Mouse (Mus musculus): ENCODE data around the gene Thop1. TPM values are rescaled to one million over a fixed set of nuclear protein-coding genes. Genes with fewer than 3 reads are reported as not detected.

Gene Thop1
- polyA plus RNA-seq (2016; fragmentation: Nextera tagmentation; extraction: Ambion mirVana), result 113 and 128 TPM in 2 replicates

- no peaks in the 10 kb centered on the region for H3K9me3 ChIP-seq (replicated peaks)
- H3K4me3 ChIP-seq, result peak within 1 kb of the TSS; percentile 88
- WGBS, result under 1% methylated on average over 35 of the region's 35 CpGs
- DNase-seq (ENCODE audit: low spot score), result peak; percentile 99
- peaks cover 23% of the 10 kb centered on the region for H3K4me1 ChIP-seq
- H3K36me3 ChIP-seq, result peaks cover 36% of the 10 kb centered on the region
- H3K27ac ChIP-seq, result peak within 1 kb of the TSS; percentile 88
- no peaks in the 10 kb centered on the region for H3K27me3 ChIP-seq (ENCODE audit: low read depth, poor library complexity, severe bottlenecking)
Measured at GRCm38 (mm10) chr10:81069836-81070235, at the start of gene Thop1. Thop1 (plus strand) TSS chr10:81070035.

GRCm38 (mm10) chr10:81020207-81020606 lies 49.6 kb upstream of the Thop1 start:
- DNase-seq (ENCODE audit: low spot score), result no peak
- Histone ChIP-seq H3K4me3 (no peak overlapping the region), H3K9me3 (replicated peaks) (no peaks in the 10 kb centered on the region), H3K4me1 (peaks cover 14% of the 10 kb centered on the region), H3K27ac (no peak overlapping the region), H3K36me3 (no peaks in the 10 kb centered on the region), H3K27me3 (ENCODE audit: low read depth, poor library complexity, severe bottlenecking) (peaks cover 50% of the 10 kb centered on the region)
- 66% methylated on average over 2 of the region's 2 CpGs for WGBS

- Histone ChIP-seq H3K9me3 (replicated peaks) (no peaks in the 10 kb centered on the region), H3K4me3 (peak overlapping the region; percentile 19), H3K36me3 (no peaks in the 10 kb centered on the region), H3K27ac (no peak overlapping the region), H3K27me3 (ENCODE audit: low read depth, poor library complexity, severe bottlenecking) (peaks cover 63% of the 10 kb centered on the region), H3K4me1 (peaks cover 16% of the 10 kb centered on the region)
- no peak for DNase-seq (ENCODE audit: low spot score)
- WGBS, result 12% methylated on average over 26 of the region's 26 CpGs
Measured at GRCm38 (mm10) chr10:81021547-81022110, 48.2 kb upstream of the Thop1 start.

GRCm38 (mm10) chr10:81022744-81023143 lies 47.1 kb upstream of the Thop1 start:
- no peaks in the 10 kb centered on the region for H3K36me3 ChIP-seq
- 66% methylated on average over 8 of the region's 8 CpGs for WGBS
- no peak for DNase-seq (ENCODE audit: low spot score)
- H3K4me1 ChIP-seq, result peaks cover 16% of the 10 kb centered on the region
- H3K9me3 ChIP-seq (replicated peaks), result no peaks in the 10 kb centered on the region
- H3K27ac ChIP-seq, result no peak overlapping the region
- peaks cover 71% of the 10 kb centered on the region for H3K27me3 ChIP-seq (ENCODE audit: low read depth, poor library complexity, severe bottlenecking)
- H3K4me3 ChIP-seq, result no peak overlapping the region

GRCm38 (mm10) chr10:81024346-81024937 lies 45.4 kb upstream of the Thop1 start:
- Histone ChIP-seq H3K9me3 (replicated peaks) (no peaks in the 10 kb centered on the region), H3K27ac (no peak overlapping the region), H3K36me3 (no peaks in the 10 kb centered on the region), H3K4me3 (no peak overlapping the region; the same call in 1 of the 2 replicates), H3K27me3 (ENCODE audit: low read depth, poor library complexity, severe bottlenecking) (peaks cover 71% of the 10 kb centered on the region), H3K4me1 (peaks cover 16% of the 10 kb centered on the region)
- no peak for DNase-seq (ENCODE audit: low spot score)
- 70% methylated on average over 5 of the region's 5 CpGs for WGBS

GRCm38 (mm10) chr10:81025047-81025621 lies 44.7 kb upstream of the Thop1 start:
- DNase-seq (ENCODE audit: low spot score), result peak; percentile 63
- peaks cover 71% of the 10 kb centered on the region for H3K27me3 ChIP-seq (ENCODE audit: low read depth, poor library complexity, severe bottlenecking)
- no peak overlapping the region for H3K27ac ChIP-seq

GRCm38 (mm10) chr10:81025639-81026275 lies 44.1 kb upstream of the Thop1 start, which contains the start of gene Diras1:
Diras1 (minus strand) TSS chr10:81025662.
- Histone ChIP-seq H3K4me1 (peaks cover 16% of the 10 kb centered on the region), H3K27ac (no peak within 1 kb of the TSS), H3K4me3 (peak within 1 kb of the TSS; percentile 45), H3K36me3 (peaks cover 4% of the 10 kb centered on the region; the same call in 1 of the 2 replicates), H3K9me3 (replicated peaks) (no peaks in the 10 kb centered on the region), H3K27me3 (ENCODE audit: low read depth, poor library complexity, severe bottlenecking) (peaks cover 66% of the 10 kb centered on the region)
- no peak for DNase-seq (ENCODE audit: low spot score)
- WGBS, result 53% methylated on average over 12 of the region's 12 CpGs

More at GRCm38 (mm10) chr10:81025047-81025621, 44.7 kb upstream of the Thop1 start:
- 2% methylated on average over 33 of the region's 43 CpGs for WGBS
- Histone ChIP-seq H3K36me3 (no peaks in the 10 kb centered on the region), H3K4me3 (peak overlapping the region; percentile 45), H3K4me1 (peaks cover 16% of the 10 kb centered on the region), H3K9me3 (replicated peaks) (no peaks in the 10 kb centered on the region)

- DNase-seq (ENCODE audit: low spot score), result no peak
- 89% methylated on average over 5 of the region's 5 CpGs for WGBS
- Histone ChIP-seq H3K27ac (no peak overlapping the region), H3K9me3 (replicated peaks) (no peaks in the 10 kb centered on the region), H3K4me3 (no peak overlapping the region), H3K27me3 (ENCODE audit: low read depth, poor library complexity, severe bottlenecking) (peaks cover 55% of the 10 kb centered on the region), H3K36me3 (peaks cover 12% of the 10 kb centered on the region; the same call in 1 of the 2 replicates), H3K4me1 (peaks cover 12% of the 10 kb centered on the region)
Measured at GRCm38 (mm10) chr10:81026857-81027256, 43.0 kb upstream of the Thop1 start.

GRCm38 (mm10) chr10:81027331-81027730 lies 42.5 kb upstream of the Thop1 start:
- no peak overlapping the region for H3K27ac ChIP-seq
- H3K4me3 ChIP-seq, result no peak overlapping the region
- H3K27me3 ChIP-seq (ENCODE audit: low read depth, poor library complexity, severe bottlenecking), result peaks cover 50% of the 10 kb centered on the region
- H3K36me3 ChIP-seq, result peaks cover 12% of the 10 kb centered on the region; the same call in 1 of the 2 replicates
- no peaks in the 10 kb centered on the region for H3K9me3 ChIP-seq (replicated peaks)
- WGBS, result 72% methylated on average over 4 of the region's 4 CpGs
- DNase-seq (ENCODE audit: low spot score), result no peak
- H3K4me1 ChIP-seq, result peaks cover 9% of the 10 kb centered on the region

GRCm38 (mm10) chr10:81028219-81028618 lies 41.6 kb upstream of the Thop1 start:
- peaks cover 9% of the 10 kb centered on the region for H3K4me1 ChIP-seq
- DNase-seq (ENCODE audit: low spot score), result no peak
- H3K9me3 ChIP-seq (replicated peaks), result no peaks in the 10 kb centered on the region
- H3K27me3 ChIP-seq (ENCODE audit: low read depth, poor library complexity, severe bottlenecking), result peaks cover 41% of the 10 kb centered on the region
- H3K36me3 ChIP-seq, result peaks cover 12% of the 10 kb centered on the region; the same call in 1 of the 2 replicates
- no peak overlapping the region for H3K4me3 ChIP-seq
- H3K27ac ChIP-seq, result no peak overlapping the region

GRCm38 (mm10) chr10:81029031-81029430 lies 40.8 kb upstream of the Thop1 start:
- peaks cover 12% of the 10 kb centered on the region; the same call in 1 of the 2 replicates for H3K36me3 ChIP-seq
- H3K4me1 ChIP-seq, result peaks cover 9% of the 10 kb centered on the region
- WGBS, result 86% methylated on average over 10 of the region's 10 CpGs
- H3K27ac ChIP-seq, result no peak overlapping the region
- DNase-seq (ENCODE audit: low spot score), result no peak
- H3K27me3 ChIP-seq (ENCODE audit: low read depth, poor library complexity, severe bottlenecking), result peaks cover 33% of the 10 kb centered on the region
- H3K9me3 ChIP-seq (replicated peaks), result no peaks in the 10 kb centered on the region
- no peak overlapping the region for H3K4me3 ChIP-seq

GRCm38 (mm10) chr10:81033586-81033985 lies 36.2 kb upstream of the Thop1 start:
- WGBS, result 80% methylated on average over 10 of the region's 10 CpGs

GRCm38 (mm10) chr10:81036251-81036650 lies 33.6 kb upstream of the Thop1 start:
- no peaks in the 10 kb centered on the region for H3K9me3 ChIP-seq (replicated peaks)
- peaks cover 3% of the 10 kb centered on the region; the same call in 1 of the 2 replicates for H3K36me3 ChIP-seq
- no peak overlapping the region for H3K27ac ChIP-seq
- no peaks in the 10 kb centered on the region for H3K27me3 ChIP-seq (ENCODE audit: low read depth, poor library complexity, severe bottlenecking)
- H3K4me1 ChIP-seq, result peaks cover 9% of the 10 kb centered on the region
- no peak overlapping the region for H3K4me3 ChIP-seq
- 76% methylated on average over 7 of the region's 7 CpGs for WGBS
- no peak for DNase-seq (ENCODE audit: low spot score)

More at GRCm38 (mm10) chr10:81033586-81033985, 36.2 kb upstream of the Thop1 start:
- H3K9me3 ChIP-seq (replicated peaks), result no peaks in the 10 kb centered on the region
- H3K27ac ChIP-seq, result no peak overlapping the region
- DNase-seq (ENCODE audit: low spot score), result no peak
- no peak overlapping the region for H3K4me3 ChIP-seq
- H3K4me1 ChIP-seq, result peaks cover 9% of the 10 kb centered on the region
- peaks cover 12% of the 10 kb centered on the region; the same call in 1 of the 2 replicates for H3K36me3 ChIP-seq
- no peaks in the 10 kb centered on the region for H3K27me3 ChIP-seq (ENCODE audit: low read depth, poor library complexity, severe bottlenecking)

Measured in limb, embryonic 10.5 days (tissue).